Comparison of ENCODE assay signal across 21 mouse cellular contexts in the genomic region with DNA sequence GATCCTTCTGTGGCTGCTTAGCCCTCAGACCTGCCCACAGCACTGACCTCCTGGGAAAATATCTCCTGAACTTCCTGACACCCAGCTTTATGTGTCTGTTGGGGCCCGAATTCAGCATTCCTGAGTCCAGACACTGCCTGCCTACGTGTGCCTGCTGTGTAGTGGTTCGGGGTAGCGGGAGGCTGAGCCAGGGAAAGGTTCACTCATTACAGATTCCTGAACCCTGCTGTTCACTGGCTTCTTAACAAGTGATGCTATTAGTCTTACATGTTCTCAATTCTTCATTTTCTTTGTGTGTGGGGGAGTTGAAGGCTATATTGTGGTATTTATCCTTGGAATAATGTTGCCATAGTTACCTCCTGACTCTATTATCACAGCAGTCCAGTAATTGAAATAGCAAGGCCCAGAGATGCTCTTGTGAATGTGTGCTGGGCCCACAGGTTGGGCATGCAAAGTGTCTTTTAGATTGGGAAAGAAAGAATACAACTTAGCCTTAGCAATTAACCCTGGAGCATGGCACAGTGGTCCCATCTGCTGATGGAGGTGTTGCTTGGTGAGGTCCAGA.
DNase-seq lines count a peak whose midpoint lies in the region; ATAC-seq lines count a peak whose summit lies in the region.
"Had no signal": no experiment of that assay in that cellular context is flagged by ENCODE, and none has a peak within 500 bp of the region (broad histone marks: within the 10 kb centered on the region; RNA-seq: fewer than 3 reads in every experiment).

No protein-coding gene starts in this region.

- H3K36me3 ChIP-seq in forebrain, embryonic 14.5 days (ENCODE audit: control insufficient read depth, insufficient read depth, low read length), result no peaks in the 10 kb centered on the region
- no peaks in the 10 kb centered on the region for H3K36me3 ChIP-seq in forebrain, embryonic 11.5 days (ENCODE audit: control insufficient read depth, insufficient read depth, low read length)
- no peaks in the 10 kb centered on the region for H3K36me3 ChIP-seq in hindbrain, embryonic 15.5 days
- H3K36me3 ChIP-seq in hindbrain, embryonic 12.5 days, result no peaks in the 10 kb centered on the region
- no peaks in the 10 kb centered on the region for H3K36me3 ChIP-seq in midbrain, embryonic 14.5 days (ENCODE audit: control insufficient read depth, insufficient read depth, low read length)
- no peaks in the 10 kb centered on the region for H3K36me3 ChIP-seq in midbrain, embryonic 10.5 days
- H3K36me3 ChIP-seq: embryonic facial prominence, embryonic 15.5 days; hindbrain, embryonic 13.5 days had no signal

- H3K4me3 ChIP-seq in forebrain, embryonic 14.5 days (ENCODE audit: low read depth, low read length), result no peak overlapping the region
- no peak overlapping the region for H3K4me3 ChIP-seq in forebrain, embryonic 11.5 days (ENCODE audit: low read depth, low read length)
- no peak overlapping the region for H3K4me3 ChIP-seq in hindbrain, embryonic 15.5 days
- no peak overlapping the region for H3K4me3 ChIP-seq in hindbrain, embryonic 12.5 days
- no peak overlapping the region for H3K4me3 ChIP-seq in midbrain, embryonic 14.5 days (replicated peaks; ENCODE audit: low read depth, low read length)
- no peak overlapping the region for H3K4me3 ChIP-seq in midbrain, embryonic 10.5 days
- H3K4me3 ChIP-seq: embryonic facial prominence, embryonic 15.5 days; erythroblast, embryonic 14.5 days; gastrocnemius, adult 2 months; hindbrain, embryonic 13.5 days had no signal

- no peaks in the 10 kb centered on the region for H3K27me3 ChIP-seq in forebrain, embryonic 14.5 days (replicated peaks; ENCODE audit: control insufficient read depth, insufficient read depth, low read length)
- H3K27me3 ChIP-seq in forebrain, embryonic 11.5 days (ENCODE audit: control insufficient read depth, insufficient read depth, low read length), result no peaks in the 10 kb centered on the region
- H3K27me3 ChIP-seq in hindbrain, embryonic 15.5 days, result no peaks in the 10 kb centered on the region
- H3K27me3 ChIP-seq in hindbrain, embryonic 12.5 days, result no peaks in the 10 kb centered on the region
- no peaks in the 10 kb centered on the region for H3K27me3 ChIP-seq in midbrain, embryonic 14.5 days (ENCODE audit: control insufficient read depth, insufficient read depth, low read length)
- no peaks in the 10 kb centered on the region for H3K27me3 ChIP-seq in midbrain, embryonic 10.5 days (ENCODE audit: low read depth, poor library complexity, severe bottlenecking)
- H3K27me3 ChIP-seq: embryonic facial prominence, embryonic 15.5 days; hindbrain, embryonic 13.5 days had no signal

- H3K4me1 ChIP-seq in forebrain, embryonic 14.5 days (ENCODE audit: control insufficient read depth, insufficient read depth, low read length), result 0 out of 2 replicates have a peak, but pooled peaks cover 2% of the 10 kb centered on the region
- H3K4me1 ChIP-seq in forebrain, embryonic 11.5 days (replicated peaks; ENCODE audit: control insufficient read depth, insufficient read depth, low read length), result no peaks in the 10 kb centered on the region
- peaks cover 15% of the 10 kb centered on the region for H3K4me1 ChIP-seq in hindbrain, embryonic 15.5 days (replicated peaks)
- H3K4me1 ChIP-seq in hindbrain, embryonic 12.5 days, result no peaks in the 10 kb centered on the region
- H3K4me1 ChIP-seq in midbrain, embryonic 14.5 days (ENCODE audit: control insufficient read depth, insufficient read depth, low read length), result no peaks in the 10 kb centered on the region
- no peaks in the 10 kb centered on the region for H3K4me1 ChIP-seq in midbrain, embryonic 10.5 days
- H3K4me1 ChIP-seq: embryonic facial prominence, embryonic 15.5 days had no signal

- 38% methylated on average over 4 of the region's 4 CpGs for WGBS in forebrain, embryonic 14.5 days
- WGBS in forebrain, embryonic 11.5 days, result 62% methylated on average over 4 of the region's 4 CpGs
- WGBS in hindbrain, embryonic 15.5 days, result 33% methylated on average over 4 of the region's 4 CpGs
- 57% methylated on average over 4 of the region's 4 CpGs for WGBS in hindbrain, embryonic 12.5 days
- WGBS in midbrain, embryonic 14.5 days, result 47% methylated on average over 4 of the region's 4 CpGs
- WGBS in midbrain, embryonic 10.5 days, result 80% methylated on average over 4 of the region's 4 CpGs

- no peak overlapping the region for H3K4me2 ChIP-seq in forebrain, embryonic 14.5 days (ENCODE audit: low read length)
- no peak overlapping the region for H3K4me2 ChIP-seq in forebrain, embryonic 11.5 days (ENCODE audit: low read depth, low read length, severe bottlenecking)
- H3K4me2 ChIP-seq in hindbrain, embryonic 15.5 days, result no peak overlapping the region
- no peak overlapping the region for H3K4me2 ChIP-seq in hindbrain, embryonic 12.5 days (replicated peaks)
- H3K4me2 ChIP-seq in midbrain, embryonic 14.5 days (ENCODE audit: low read length), result no peak overlapping the region
- H3K4me2 ChIP-seq: embryonic facial prominence, embryonic 15.5 days; hindbrain, embryonic 13.5 days had no signal

- peak; percentile 43 for DNase-seq in forebrain, embryonic 14.5 days (ENCODE audit: low spot score)
- no peak for DNase-seq in forebrain, embryonic 11.5 days (ENCODE audit: low spot score)
- DNase-seq in midbrain, embryonic 14.5 days, result peak; percentile 12
- no peak for DNase-seq in midbrain, embryonic 10.5 days (ENCODE audit: low spot score)
- no peak for DNase-seq in cerebellum, postnatal 14 days
- DNase-seq in spleen, adult 12 weeks (ENCODE audit: low spot score), result no peak
- DNase-seq: adrenal gland, postnatal 10 days; cerebellum, adult 18-20 months; cerebellum, postnatal 10 days; embryo, embryonic 11 days; gastrocnemius, adult 2 months; gastrocnemius, postnatal 25 days; heart, postnatal 10 days; heart, postnatal 4 days had no signal

- H3K27ac ChIP-seq in forebrain, embryonic 14.5 days (ENCODE audit: low read depth, low read length), result no peak overlapping the region
- H3K27ac ChIP-seq in forebrain, embryonic 11.5 days (ENCODE audit: low read depth, low read length), result no peak overlapping the region
- H3K27ac ChIP-seq in hindbrain, embryonic 15.5 days (replicated peaks), result no peak overlapping the region; the same call in 1 of the 2 replicates
- H3K27ac ChIP-seq in hindbrain, embryonic 12.5 days, result no peak overlapping the region
- no peak overlapping the region for H3K27ac ChIP-seq in midbrain, embryonic 14.5 days (replicated peaks; ENCODE audit: low read depth, low read length)
- no peak overlapping the region for H3K27ac ChIP-seq in midbrain, embryonic 10.5 days (replicated peaks)
- H3K27ac ChIP-seq: embryonic facial prominence, embryonic 15.5 days; gastrocnemius, adult 2 months; hindbrain, embryonic 13.5 days had no signal

- no peak for ATAC-seq in forebrain, embryonic 14.5 days
- no peak for ATAC-seq in forebrain, embryonic 11.5 days (replicated peaks; ENCODE audit: low FRiP score)
- peak; percentile 59; the same call in 1 of the 2 replicates for ATAC-seq in hindbrain, embryonic 15.5 days (ENCODE audit: low FRiP score, low read depth)
- no peak for ATAC-seq in hindbrain, embryonic 12.5 days (ENCODE audit: low FRiP score)
- ATAC-seq in midbrain, embryonic 14.5 days (ENCODE audit: low FRiP score, low TSS enrichment), result no peak
- ATAC-seq: inflammation-experienced regulatory T-cells, adult 6 months; intestine, postnatal 0 days had no signal

- H3K9me3 ChIP-seq in forebrain, embryonic 14.5 days (replicated peaks; ENCODE audit: control insufficient read depth, low read length), result no peaks in the 10 kb centered on the region
- H3K9me3 ChIP-seq in forebrain, embryonic 11.5 days (ENCODE audit: control insufficient read depth, low read length), result no peaks in the 10 kb centered on the region
- H3K9me3 ChIP-seq in hindbrain, embryonic 15.5 days, result no peaks in the 10 kb centered on the region
- no peaks in the 10 kb centered on the region for H3K9me3 ChIP-seq in hindbrain, embryonic 12.5 days (replicated peaks)
- H3K9me3 ChIP-seq in midbrain, embryonic 14.5 days (ENCODE audit: control insufficient read depth, low read length), result no peaks in the 10 kb centered on the region
- H3K9me3 ChIP-seq in midbrain, embryonic 10.5 days (replicated peaks), result no peaks in the 10 kb centered on the region
- H3K9me3 ChIP-seq: embryonic facial prominence, embryonic 15.5 days; hindbrain, embryonic 13.5 days had no signal

- no peak overlapping the region for H3K9ac ChIP-seq in forebrain, embryonic 14.5 days (ENCODE audit: low read length)
- no peak overlapping the region for H3K9ac ChIP-seq in forebrain, embryonic 11.5 days (ENCODE audit: low read length)
- H3K9ac ChIP-seq in hindbrain, embryonic 15.5 days, result no peak overlapping the region
- H3K9ac ChIP-seq in hindbrain, embryonic 12.5 days, result no peak overlapping the region
- H3K9ac ChIP-seq in midbrain, embryonic 14.5 days (replicated peaks; ENCODE audit: low read length), result no peak overlapping the region
- H3K9ac ChIP-seq: embryonic facial prominence, embryonic 15.5 days; hindbrain, embryonic 13.5 days had no signal

Comparison
In these comparisons a context has a peak if more than half of its experiments do, and no peak if none do; other contexts are left out.
1. DNase-seq: peak in forebrain, embryonic 14.5 days (single experiment) and midbrain, embryonic 14.5 days (single experiment); none in forebrain, embryonic 11.5 days (single experiment), midbrain, embryonic 10.5 days (single experiment), cerebellum, postnatal 14 days (0 of 2) and spleen, adult 12 weeks (single experiment).